Mouse (Mus musculus) embryonic fibroblast, embryonic 13.5 days (primary cell): ENCODE measurements at regions not wholly inside any gene's neighbourhood (a gene's known extent, or its start where the extent isn't known, plus 50 kb on each side); places are given as distances from the start of the nearest gene placed in this dataset.

ENCODE experiments used
- CTCF ChIP-seq: IDR thresholded peaks from 2 replicates; pipeline ENCODE4 v1.5.1; 2011; ENCODE audit warnings: mild to moderate bottlenecking, control low read depth, low read length, moderate library complexity, borderline replicate concordance; ENCODE audit not compliant: insufficient read depth
- POLR2A ChIP-seq: IDR thresholded peaks from 2 replicates; pipeline ENCODE4 v1.6.1; 2011; ENCODE audit warnings: low read depth, mild to moderate bottlenecking, control low read depth, low read length, moderate library complexity

DNA sequence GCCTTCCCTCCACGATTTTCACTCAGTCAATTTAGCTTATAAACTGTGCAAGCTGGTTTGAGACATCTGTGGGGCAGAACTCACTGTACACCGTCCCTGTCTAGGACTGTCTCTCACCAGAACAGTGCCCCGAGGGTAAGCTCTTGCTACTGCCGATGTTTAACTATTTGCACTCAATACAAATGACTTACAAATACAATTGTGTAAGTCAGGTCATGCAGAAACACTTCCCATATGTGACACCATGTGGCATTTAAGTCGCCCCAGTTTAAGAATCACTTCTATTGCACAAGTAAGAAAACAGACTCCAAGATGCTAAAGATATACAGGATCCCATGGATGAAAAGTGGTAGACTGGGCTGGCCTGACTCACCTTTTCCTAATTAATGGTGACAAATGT lies 195.6 kb downstream of the Cog6 start:
- TF ChIP-seq CTCF: no peak
- no peak for TF ChIP-seq POLR2A
